Mouse (Mus musculus): ENCODE results near the gene Icos. TPM values are rescaled to one million over a fixed set of nuclear protein-coding genes. Genes with fewer than 3 reads are reported as not detected.

The Icos gene
- polyA plus RNA-seq (2012; rRNA removed), result 0.16 and 0.20 TPM in 2 replicates

GRCm38 (mm10) chr1:60977641-60978040, at the start of gene Icos:
Gene Icos, plus strand, starts transcription at chr1:60977927.

Other genes with a start within 250 kb of the Icos start
- gene Ctla4, start 90.9 kb upstream of the Icos start, polyA plus RNA-seq (2012; rRNA removed), result not detected in 2 replicates

Data from central nervous system, embryonic 11.5 days (tissue).